Mouse (Mus musculus) testis, adult 2 months (tissue): Measurements from ENCODE around the gene Mmp15.
"Not testable (repeated sequence)": the region's sequence is repeated elsewhere in the genome, so short reads cannot be mapped to it uniquely, and the experiment has no call there.

ENCODE experiments used
- CTCF ChIP-seq: fragments of 200-500 bp; IDR thresholded peaks from 2 replicates; pipeline ENCODE4 v1.5.1; 2012; ENCODE audit warnings: low read depth, mild to moderate bottlenecking, inconsistent platforms, low read length, moderate library complexity; ENCODE audit not compliant: control insufficient read depth, insufficient read depth, insufficient replicate concordance
- POLR2A ChIP-seq: fragments of 200-500 bp; IDR thresholded peaks from 2 replicates; pipeline ENCODE4 v1.6.1; 2012; ENCODE audit warnings: low read depth, mild to moderate bottlenecking, inconsistent platforms, low read length, moderate library complexity; ENCODE audit not compliant: control insufficient read depth

- not testable (repeated sequence) for TF ChIP-seq CTCF, POLR2A
These were observed 26.9 kb downstream of the Mmp15 start for GRCm38 (mm10) chr8:95378928-95379327.
